Mouse (Mus musculus): Measurements from ENCODE around the gene Specc1. TPM values are rescaled to one million over a fixed set of nuclear protein-coding genes. Genes with fewer than 3 reads are reported as not detected.

Specc1 gene
- polyA plus RNA-seq, 1 experiment from 2014 or later = 16.6 TPM

DNA sequence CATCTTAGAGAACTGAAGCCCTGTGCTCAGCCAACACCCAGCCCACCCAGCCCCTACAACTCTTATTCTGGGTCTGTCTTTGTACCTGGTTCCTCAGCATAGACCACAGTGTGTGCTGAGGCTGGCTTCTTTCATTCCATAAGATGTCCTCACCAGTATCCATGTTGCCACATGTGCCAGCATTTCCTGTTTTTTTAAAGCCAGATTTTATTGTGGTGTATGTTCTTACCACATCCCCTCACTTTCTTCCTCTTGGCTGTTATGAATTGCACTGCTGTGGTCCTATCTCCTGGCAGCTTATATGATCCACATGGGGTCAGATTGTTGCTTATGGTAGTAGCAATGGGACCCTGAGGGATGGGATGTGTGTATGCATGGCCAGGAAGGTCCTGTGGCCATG is 92.6 kb downstream of the Specc1 start:
- Histone ChIP-seq H3K27ac (ENCODE audit: poor library complexity, severe bottlenecking) (no peak overlapping the region), H3K27me3 (replicated peaks) (no peaks in the 10 kb centered on the region), H3K9me3 (replicated peaks) (no peaks in the 10 kb centered on the region), H3K4me1 (replicated peaks) (peaks cover 7% of the 10 kb centered on the region; the same call in 1 of the 2 replicates), H3K36me3 (no peaks in the 10 kb centered on the region), H3K4me2 (no peak overlapping the region), H3K4me3 (no peak overlapping the region), H3K9ac (no peak overlapping the region)
- ATAC-seq (ENCODE audit: insufficient number of reproducible peaks, low FRiP score) = no peak

DNA sequence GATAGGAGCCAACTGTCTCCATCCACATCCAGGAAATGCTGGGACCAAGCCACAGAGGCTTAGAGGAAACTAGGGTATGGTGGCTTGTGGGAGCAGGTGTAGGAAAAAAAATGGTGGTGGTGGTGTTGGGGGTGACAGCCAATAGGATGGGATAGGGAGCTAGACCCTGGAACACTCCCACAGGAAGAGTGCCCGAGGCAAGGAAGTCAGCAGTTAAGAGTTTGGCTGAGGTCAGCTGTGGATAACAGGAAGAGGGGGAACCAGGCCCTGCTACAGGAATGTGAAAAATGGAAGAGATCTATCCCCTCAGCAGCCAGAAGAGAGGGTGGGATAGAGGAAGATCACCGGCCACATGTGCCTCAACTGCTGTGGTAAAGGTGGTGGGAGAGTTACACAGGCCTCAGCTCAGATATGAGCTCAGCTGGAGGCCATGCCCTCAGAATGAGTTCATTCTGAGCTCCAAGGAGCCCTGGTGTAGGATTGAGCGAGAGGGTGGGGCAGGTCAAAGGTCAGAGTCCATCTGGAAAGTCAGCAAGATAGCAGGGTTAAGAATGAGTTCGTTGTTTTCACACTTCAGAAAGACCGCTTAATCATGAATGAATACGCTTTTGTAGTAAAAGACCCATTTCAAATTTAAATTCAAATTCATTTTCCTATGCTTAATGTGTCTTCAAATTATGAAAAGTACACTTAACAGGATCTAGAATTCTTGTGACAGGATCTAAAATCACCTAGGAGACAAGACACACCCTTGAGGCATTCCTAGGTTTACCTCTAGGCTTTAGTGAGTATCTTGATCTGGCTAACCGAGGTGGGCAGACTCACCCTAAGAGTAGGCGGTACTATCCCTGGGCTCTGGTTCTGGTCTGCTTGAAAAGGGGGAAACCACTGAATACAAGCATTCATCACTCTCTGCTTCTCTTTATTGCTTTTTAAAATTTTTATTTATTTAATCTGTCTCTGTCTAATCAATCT is 94.1 kb downstream of the Specc1 start:
- no peaks in the 10 kb centered on the region for H3K27me3 ChIP-seq (replicated peaks)
- no peaks in the 10 kb centered on the region for H3K9me3 ChIP-seq (replicated peaks)
- 59% methylated on average over 8 of the region's 8 CpGs for WGBS
- ATAC-seq (ENCODE audit: insufficient number of reproducible peaks, low FRiP score) = peak; percentile 48; the same call in 1 of the 2 replicates
- no peak overlapping the region for H3K4me2 ChIP-seq
- peaks cover 7% of the 10 kb centered on the region; the same call in 1 of the 2 replicates for H3K4me1 ChIP-seq (replicated peaks)
- no peak overlapping the region for H3K4me3 ChIP-seq
- no peaks in the 10 kb centered on the region for H3K36me3 ChIP-seq
- no peak overlapping the region for H3K9ac ChIP-seq
- H3K27ac ChIP-seq (ENCODE audit: poor library complexity, severe bottlenecking) = no peak overlapping the region

GRCm38 (mm10) chr11:62051487-62051886 is 94.9 kb downstream of the Specc1 start:
- H3K9ac ChIP-seq = no peak overlapping the region
- no peaks in the 10 kb centered on the region for H3K9me3 ChIP-seq (replicated peaks)
- H3K4me3 ChIP-seq = no peak overlapping the region
- H3K4me2 ChIP-seq = no peak overlapping the region
- no peak overlapping the region for H3K27ac ChIP-seq (ENCODE audit: poor library complexity, severe bottlenecking)
- 80% methylated on average over 4 of the region's 4 CpGs for WGBS
- no peaks in the 10 kb centered on the region for H3K27me3 ChIP-seq (replicated peaks)
- no peak for ATAC-seq (ENCODE audit: insufficient number of reproducible peaks, low FRiP score)
- H3K36me3 ChIP-seq = no peaks in the 10 kb centered on the region
- H3K4me1 ChIP-seq (replicated peaks) = peaks cover 7% of the 10 kb centered on the region; the same call in 1 of the 2 replicates

DNA sequence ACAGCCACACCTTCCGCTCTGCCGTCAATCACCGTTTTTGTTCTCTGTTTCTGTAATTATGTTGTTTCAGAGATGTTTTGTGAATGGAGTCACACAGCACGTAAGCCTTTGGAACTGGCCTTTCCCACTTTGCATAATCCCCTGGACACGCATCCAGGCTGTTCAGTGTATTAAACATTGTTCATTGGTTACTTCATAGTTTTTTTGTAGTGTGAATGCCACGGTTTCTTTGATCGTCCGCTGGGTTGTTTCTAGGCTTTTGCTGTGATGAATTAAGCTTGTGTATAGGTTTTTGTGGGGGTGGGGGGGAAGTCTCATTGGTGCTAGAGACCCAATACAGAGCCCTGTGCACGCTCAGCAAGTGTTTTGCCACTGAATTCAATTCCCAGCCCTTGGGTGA is 97.4 kb downstream of the Specc1 start:
- Histone ChIP-seq H3K27ac (ENCODE audit: poor library complexity, severe bottlenecking) (no peak overlapping the region), H3K27me3 (replicated peaks) (no peaks in the 10 kb centered on the region), H3K9ac (no peak overlapping the region), H3K36me3 (no peaks in the 10 kb centered on the region), H3K4me3 (no peak overlapping the region), H3K4me2 (no peak overlapping the region), H3K9me3 (replicated peaks) (peaks cover 3% of the 10 kb centered on the region; the same call in 1 of the 2 replicates), H3K4me1 (replicated peaks) (peaks cover 7% of the 10 kb centered on the region; the same call in 1 of the 2 replicates)
- ATAC-seq (ENCODE audit: insufficient number of reproducible peaks, low FRiP score) = no peak
- 89% methylated on average over 9 of the region's 9 CpGs for WGBS

DNA sequence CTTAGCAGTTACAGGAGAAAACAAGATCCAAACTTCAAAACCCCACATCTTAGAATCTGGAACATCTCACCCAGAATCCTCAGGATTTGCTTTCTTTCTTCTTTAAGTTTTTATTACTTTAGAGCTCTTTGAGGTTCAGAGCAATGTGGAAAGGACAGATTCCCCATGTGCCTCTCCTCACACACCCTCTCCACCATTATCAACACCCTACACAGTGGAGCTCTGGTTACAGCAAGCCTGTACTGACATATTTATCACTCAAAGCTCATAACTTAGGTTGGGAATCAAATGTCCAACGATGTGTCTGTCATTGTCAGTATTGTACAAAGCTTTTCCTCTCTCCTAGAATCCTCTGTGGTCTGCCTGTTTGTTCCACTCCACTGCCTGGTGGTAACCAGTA is 108.0 kb downstream of the Specc1 start:
- H3K9me3 ChIP-seq (replicated peaks) = no peaks in the 10 kb centered on the region
- WGBS = 8% methylated on average over 1 of the region's 1 CpGs
- peaks cover 7% of the 10 kb centered on the region for H3K4me1 ChIP-seq (replicated peaks)
- H3K4me3 ChIP-seq = no peak overlapping the region
- H3K4me2 ChIP-seq = no peak overlapping the region
- no peaks in the 10 kb centered on the region for H3K36me3 ChIP-seq
- ATAC-seq (ENCODE audit: insufficient number of reproducible peaks, low FRiP score) = no peak
- H3K9ac ChIP-seq = no peak overlapping the region
- H3K27me3 ChIP-seq (replicated peaks) = no peaks in the 10 kb centered on the region
- no peak overlapping the region for H3K27ac ChIP-seq (ENCODE audit: poor library complexity, severe bottlenecking)

GRCm38 (mm10) chr11:62065655-62066054 is 109.1 kb downstream of the Specc1 start:
- 33% methylated on average over 6 of the region's 6 CpGs for WGBS

DNA sequence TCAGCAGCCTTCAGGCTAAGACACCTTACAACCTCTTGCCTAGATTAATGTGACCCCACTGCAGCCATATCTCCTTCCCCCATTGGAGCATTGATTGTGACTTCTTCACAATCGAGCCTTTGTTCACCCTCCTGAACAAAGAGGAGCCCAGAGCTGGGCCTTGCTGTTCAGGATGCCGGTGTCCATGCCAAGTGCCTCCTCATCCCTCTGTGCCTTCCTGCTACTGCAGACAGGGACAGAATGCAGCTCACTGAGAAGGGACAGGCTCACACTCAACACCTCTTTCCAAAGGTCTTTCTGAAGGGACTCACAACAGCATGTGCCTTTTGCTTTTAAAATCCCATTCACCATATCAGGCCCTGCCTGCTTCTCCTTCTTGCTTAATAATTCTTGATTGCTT is 113.0 kb downstream of the Specc1 start:
- H3K4me2 ChIP-seq = no peak overlapping the region
- no peaks in the 10 kb centered on the region for H3K9me3 ChIP-seq (replicated peaks)
- no peaks in the 10 kb centered on the region for H3K27me3 ChIP-seq (replicated peaks)
- ATAC-seq (ENCODE audit: insufficient number of reproducible peaks, low FRiP score) = no peak
- no peak overlapping the region for H3K4me3 ChIP-seq
- peaks cover 7% of the 10 kb centered on the region for H3K4me1 ChIP-seq (replicated peaks)
- H3K9ac ChIP-seq = no peak overlapping the region
- H3K27ac ChIP-seq (ENCODE audit: poor library complexity, severe bottlenecking) = no peak overlapping the region
- no peaks in the 10 kb centered on the region for H3K36me3 ChIP-seq
- WGBS = 41% methylated on average over 2 of the region's 2 CpGs

More at GRCm38 (mm10) chr11:62065655-62066054, 109.1 kb downstream of the Specc1 start:
- Histone ChIP-seq H3K36me3 (no peaks in the 10 kb centered on the region), H3K4me2 (no peak overlapping the region), H3K4me3 (no peak overlapping the region), H3K4me1 (replicated peaks) (peaks cover 7% of the 10 kb centered on the region), H3K9me3 (replicated peaks) (no peaks in the 10 kb centered on the region), H3K27ac (ENCODE audit: poor library complexity, severe bottlenecking) (no peak overlapping the region), H3K27me3 (replicated peaks) (no peaks in the 10 kb centered on the region), H3K9ac (no peak overlapping the region)
- ATAC-seq (ENCODE audit: insufficient number of reproducible peaks, low FRiP score) = 0 out of 2 replicates have a peak, but pooled peaks have one; percentile 22

DNA sequence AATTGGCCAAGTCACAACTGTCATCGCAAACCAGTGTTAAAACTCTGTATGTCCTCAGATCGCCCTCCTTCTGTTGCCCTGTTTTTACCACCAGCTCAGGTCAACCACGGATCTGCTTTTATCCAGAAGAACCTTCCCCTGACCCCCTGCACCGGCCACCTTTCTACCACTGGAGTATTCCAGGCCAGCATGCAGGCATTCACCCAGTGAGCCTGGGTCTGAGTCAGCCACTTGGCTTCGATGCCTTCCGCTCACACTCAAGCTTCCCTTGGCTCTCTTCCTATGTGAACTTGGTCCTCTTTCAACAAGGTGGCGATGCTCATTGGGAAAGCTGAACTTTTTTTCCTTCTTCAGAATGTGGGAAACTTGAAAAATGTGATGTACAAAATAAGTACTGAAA is 113.6 kb downstream of the Specc1 start:
- 75% methylated on average over 7 of the region's 7 CpGs for WGBS
- Histone ChIP-seq H3K27ac (ENCODE audit: poor library complexity, severe bottlenecking) (no peak overlapping the region), H3K4me1 (replicated peaks) (peaks cover 7% of the 10 kb centered on the region), H3K4me3 (no peak overlapping the region), H3K4me2 (no peak overlapping the region), H3K27me3 (replicated peaks) (no peaks in the 10 kb centered on the region), H3K36me3 (no peaks in the 10 kb centered on the region), H3K9me3 (replicated peaks) (no peaks in the 10 kb centered on the region), H3K9ac (no peak overlapping the region)
- ATAC-seq (ENCODE audit: insufficient number of reproducible peaks, low FRiP score) = no peak

- no peak for ATAC-seq (ENCODE audit: insufficient number of reproducible peaks, low FRiP score)
- WGBS = 73% methylated on average over 3 of the region's 3 CpGs
Observed at GRCm38 (mm10) chr11:62072406-62072805, 115.8 kb downstream of the Specc1 start.

GRCm38 (mm10) chr11:62073575-62074140 is 117.1 kb downstream of the Specc1 start:
- 0 out of 2 replicates have a peak, but pooled peaks cover 4% of the 10 kb centered on the region for H3K4me1 ChIP-seq (replicated peaks)
- no peaks in the 10 kb centered on the region for H3K9me3 ChIP-seq (replicated peaks)
- no peaks in the 10 kb centered on the region for H3K27me3 ChIP-seq (replicated peaks)
- no peak overlapping the region for H3K9ac ChIP-seq
- H3K4me2 ChIP-seq = no peak overlapping the region
- no peak for ATAC-seq (ENCODE audit: insufficient number of reproducible peaks, low FRiP score)
- no peaks in the 10 kb centered on the region for H3K36me3 ChIP-seq
- WGBS = 85% methylated on average over 7 of the region's 7 CpGs
- no peak overlapping the region for H3K27ac ChIP-seq (ENCODE audit: poor library complexity, severe bottlenecking)
- H3K4me3 ChIP-seq = no peak overlapping the region

More at GRCm38 (mm10) chr11:62072406-62072805, 115.8 kb downstream of the Specc1 start:
- H3K4me1 ChIP-seq (replicated peaks) = 0 out of 2 replicates have a peak, but pooled peaks cover 4% of the 10 kb centered on the region
- no peaks in the 10 kb centered on the region for H3K36me3 ChIP-seq
- H3K27me3 ChIP-seq (replicated peaks) = no peaks in the 10 kb centered on the region
- H3K4me2 ChIP-seq = no peak overlapping the region
- no peak overlapping the region for H3K4me3 ChIP-seq
- H3K9ac ChIP-seq = no peak overlapping the region
- no peaks in the 10 kb centered on the region for H3K9me3 ChIP-seq (replicated peaks)
- H3K27ac ChIP-seq (ENCODE audit: poor library complexity, severe bottlenecking) = no peak overlapping the region

GRCm38 (mm10) chr11:62074578-62074977 is 118.0 kb downstream of the Specc1 start:
- WGBS = 88% methylated on average over 8 of the region's 8 CpGs
- H3K27me3 ChIP-seq (replicated peaks) = no peaks in the 10 kb centered on the region
- ATAC-seq (ENCODE audit: insufficient number of reproducible peaks, low FRiP score) = no peak
- H3K27ac ChIP-seq (ENCODE audit: poor library complexity, severe bottlenecking) = no peak overlapping the region
- 0 out of 2 replicates have a peak, but pooled peaks cover 4% of the 10 kb centered on the region for H3K4me1 ChIP-seq (replicated peaks)
- H3K9me3 ChIP-seq (replicated peaks) = no peaks in the 10 kb centered on the region
- no peak overlapping the region for H3K4me3 ChIP-seq
- H3K9ac ChIP-seq = no peak overlapping the region
- H3K4me2 ChIP-seq = no peak overlapping the region
- no peaks in the 10 kb centered on the region for H3K36me3 ChIP-seq
